Mouse (Mus musculus) intestine, embryonic 16.5 days (tissue): ENCODE measurements around the gene Hs3st3b1. TPM values are rescaled to one million over a fixed set of nuclear protein-coding genes. Genes with fewer than 3 reads are reported as not detected.

Experiments used
- ATAC-seq: fragments of 200-750 bp; cut with Nextera tagmentation; 2 replicates; pipeline ENCODE4 v1.8.0; 2017; ENCODE audit warnings: moderate TSS enrichment, moderate library complexity
- H3K27ac ChIP-seq: fragments of 300-500 bp; sonication (generic); 2 replicates; pipeline ENCODE4 v1.5.1; 2014; ENCODE audit warnings: mild to moderate bottlenecking, low read length
- H3K27me3 ChIP-seq: fragments of 300-500 bp; sonication (generic); replicated peaks from 2 replicates; pipeline ENCODE4 v1.6.1; 2014; ENCODE audit warnings: low read length, control low read depth, mixed read lengths; ENCODE audit not compliant: control insufficient read depth, insufficient read depth
- H3K36me3 ChIP-seq: fragments of 300-500 bp; sonication (generic); 2 replicates; pipeline ENCODE4 v1.6.1; 2014; ENCODE audit warnings: low read length, control low read depth; ENCODE audit not compliant: control insufficient read depth, insufficient read depth
- H3K4me1 ChIP-seq: fragments of 300-500 bp; sonication (generic); 2 replicates; pipeline ENCODE4 v1.6.1; 2014; ENCODE audit warnings: low read length, control low read depth, mixed read lengths; ENCODE audit not compliant: control insufficient read depth, insufficient read depth
- H3K4me2 ChIP-seq: fragments of 300-500 bp; sonication (generic); 2 replicates; pipeline ENCODE4 v1.6.1; 2014; ENCODE audit warnings: low read depth, low read length, control low read depth
- H3K4me3 ChIP-seq: fragments of 300-500 bp; sonication (generic); 2 replicates; pipeline ENCODE4 v1.5.1; 2014; ENCODE audit warnings: mild to moderate bottlenecking, low read length
- H3K9ac ChIP-seq: fragments of 300-500 bp; sonication (generic); 2 replicates; pipeline ENCODE4 v1.6.1; 2014; ENCODE audit warnings: low read depth, low read length
- H3K9me3 ChIP-seq: fragments of 300-500 bp; sonication (generic); 2 replicates; pipeline ENCODE4 v1.6.1; 2016; ENCODE audit warnings: low read length, control low read depth; ENCODE audit not compliant: control insufficient read depth
- WGBS: fragments of 180-500 bp; shearing (Covaris S2); extraction: QIAGEN DNeasy Blood & Tissue Kit; methylation state at CpG from one replicate; pipeline ENCODE4 v1.1.7; 2014; 5-methylcytosine and 5-hydroxymethylcytosine counted together
- polyA plus RNA-seq: library from polyadenylated mRNA; unstranded; fragments of >200 nt; fragmentation: Nextera tagmentation; extraction: Ambion mirVana; gene quantifications from 2 replicates; pipeline ENCODE4 v1.2.1, GENCODE M21; 2015

Gene Hs3st3b1
- polyA plus RNA-seq, 1 experiment from 2014 or later, result 5.2 TPM

DNA sequence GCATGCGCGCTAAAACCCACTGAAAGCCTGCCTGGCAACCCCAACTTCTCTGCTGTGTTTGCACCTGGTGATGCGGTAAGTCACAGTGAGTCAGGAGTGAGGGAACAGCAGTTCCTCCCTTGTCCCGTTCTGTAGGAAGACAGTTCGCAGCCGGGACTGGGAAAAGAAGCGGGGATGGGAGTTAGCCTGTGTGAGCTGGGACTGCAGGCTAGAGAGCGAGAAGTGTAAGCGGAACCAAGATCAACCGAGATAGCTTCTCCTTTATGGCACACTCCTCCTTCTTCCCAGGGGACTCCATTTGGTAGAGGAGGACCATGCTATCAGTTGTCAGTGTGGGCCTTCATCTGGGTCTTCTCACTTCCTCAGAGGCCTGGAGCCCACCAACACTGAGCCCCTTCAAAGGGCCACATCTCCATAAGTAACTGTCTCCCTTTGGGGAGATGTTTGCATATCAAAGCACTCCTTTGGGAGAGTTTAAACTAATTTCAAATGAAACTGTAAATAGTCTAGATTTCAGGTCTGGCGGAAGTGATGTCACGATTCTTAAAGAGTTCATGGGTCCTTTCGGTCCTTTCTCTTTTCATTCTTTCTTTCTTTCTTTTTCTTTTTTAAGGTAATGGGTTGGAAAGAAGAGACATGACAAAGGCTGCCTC, 24.1 kb downstream of the Hs3st3b1 start:
- Histone ChIP-seq H3K4me2 (no peak overlapping the region), H3K4me3 (no peak overlapping the region), H3K4me1 (no peaks in the 10 kb centered on the region), H3K27ac (no peak overlapping the region), H3K27me3 (no peaks in the 10 kb centered on the region), H3K9me3 (no peaks in the 10 kb centered on the region), H3K36me3 (no peaks in the 10 kb centered on the region), H3K9ac (no peak overlapping the region)
- no peak for ATAC-seq
- WGBS, result 66% methylated on average over 13 of the region's 13 CpGs

- no peaks in the 10 kb centered on the region for H3K27me3 ChIP-seq
- H3K4me3 ChIP-seq, result no peak overlapping the region
- H3K36me3 ChIP-seq, result no peaks in the 10 kb centered on the region
- no peak overlapping the region for H3K9ac ChIP-seq
- H3K9me3 ChIP-seq, result no peaks in the 10 kb centered on the region
- WGBS, result 71% methylated on average over 2 of the region's 2 CpGs
- no peak overlapping the region for H3K27ac ChIP-seq
- H3K4me1 ChIP-seq, result no peaks in the 10 kb centered on the region
- ATAC-seq, result no peak
- no peak overlapping the region for H3K4me2 ChIP-seq
These were observed 25.1 kb downstream of the Hs3st3b1 start for GRCm38 (mm10) chr11:63897011-63897410.

DNA sequence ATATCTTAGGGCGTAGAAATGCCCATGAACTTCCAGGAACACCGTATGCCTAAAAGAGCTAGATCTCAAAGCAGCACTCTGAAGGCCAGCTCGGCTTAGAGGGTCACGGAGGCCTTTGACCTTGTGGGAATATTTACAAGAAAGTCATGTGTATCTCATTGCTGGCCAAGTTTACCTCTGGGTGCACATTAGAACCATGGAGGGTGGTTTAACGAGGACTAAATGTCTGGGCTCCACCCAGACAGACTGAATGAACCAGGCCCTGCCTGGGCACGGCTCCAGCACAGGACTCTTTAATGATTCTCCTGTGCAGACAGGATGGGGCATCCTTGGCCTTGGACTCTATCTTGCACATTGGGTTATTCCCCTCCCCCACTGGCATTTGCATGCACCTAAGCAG, 27.9 kb downstream of the Hs3st3b1 start:
- no peak overlapping the region for H3K4me3 ChIP-seq
- H3K27me3 ChIP-seq, result no peaks in the 10 kb centered on the region
- H3K27ac ChIP-seq, result no peak overlapping the region
- no peaks in the 10 kb centered on the region for H3K36me3 ChIP-seq
- no peaks in the 10 kb centered on the region for H3K9me3 ChIP-seq
- 68% methylated on average over 6 of the region's 6 CpGs for WGBS
- H3K4me1 ChIP-seq, result no peaks in the 10 kb centered on the region
- peak; percentile 13; the same call in 1 of the 2 replicates for ATAC-seq
- no peak overlapping the region for H3K4me2 ChIP-seq
- H3K9ac ChIP-seq, result no peak overlapping the region

- ATAC-seq, result no peak
- H3K4me1 ChIP-seq, result no peaks in the 10 kb centered on the region
- H3K4me2 ChIP-seq, result no peak overlapping the region
- no peak overlapping the region for H3K9ac ChIP-seq
- H3K27ac ChIP-seq, result no peak overlapping the region
- no peaks in the 10 kb centered on the region for H3K9me3 ChIP-seq
- H3K27me3 ChIP-seq, result no peaks in the 10 kb centered on the region
- WGBS, result 84% methylated on average over 6 of the region's 6 CpGs
- no peak overlapping the region for H3K4me3 ChIP-seq
- H3K36me3 ChIP-seq, result no peaks in the 10 kb centered on the region
These were observed 28.5 kb downstream of the Hs3st3b1 start for GRCm38 (mm10) chr11:63893557-63893956.

- Histone ChIP-seq H3K9me3 (no peaks in the 10 kb centered on the region), H3K27ac (no peak overlapping the region), H3K27me3 (no peaks in the 10 kb centered on the region), H3K4me2 (no peak overlapping the region), H3K4me3 (no peak overlapping the region), H3K9ac (no peak overlapping the region), H3K36me3 (no peaks in the 10 kb centered on the region), H3K4me1 (no peaks in the 10 kb centered on the region)
- no peak for ATAC-seq
- WGBS, result 59% methylated on average over 7 of the region's 7 CpGs
These were observed 30.5 kb downstream of the Hs3st3b1 start for GRCm38 (mm10) chr11:63891479-63892020.

- no peak for ATAC-seq
- H3K4me3 ChIP-seq, result no peak overlapping the region
- no peak overlapping the region for H3K27ac ChIP-seq
- no peak overlapping the region for H3K9ac ChIP-seq
- H3K4me1 ChIP-seq, result no peaks in the 10 kb centered on the region
- no peak overlapping the region for H3K4me2 ChIP-seq
- H3K9me3 ChIP-seq, result no peaks in the 10 kb centered on the region
- H3K27me3 ChIP-seq, result no peaks in the 10 kb centered on the region
- no peaks in the 10 kb centered on the region for H3K36me3 ChIP-seq
- WGBS, result 56% methylated on average over 3 of the region's 3 CpGs
These were observed 38.7 kb downstream of the Hs3st3b1 start for GRCm38 (mm10) chr11:63883385-63883784.

DNA sequence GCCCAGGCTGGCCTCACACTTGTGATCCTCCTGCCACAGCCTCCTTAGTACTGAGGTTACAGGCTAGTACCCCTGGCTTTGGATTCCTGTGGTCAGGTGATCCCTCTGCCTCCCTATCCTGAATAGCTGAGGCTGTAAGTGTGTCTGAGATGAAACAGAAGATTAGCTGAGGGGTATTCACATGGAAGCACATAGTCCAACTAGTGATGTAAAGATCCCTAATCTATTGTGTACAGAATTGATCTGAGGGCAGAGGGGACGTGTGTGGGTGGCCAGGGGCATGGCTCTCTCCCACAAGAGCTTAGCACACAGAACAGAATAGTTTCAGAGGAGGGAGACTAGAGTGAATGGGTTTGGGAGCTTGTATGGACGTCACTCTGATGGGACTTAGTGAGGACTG, 41.8 kb downstream of the Hs3st3b1 start:
- 47% methylated on average over 2 of the region's 2 CpGs for WGBS
- ATAC-seq, result no peak

GRCm38 (mm10) chr11:63879261-63879660, 42.8 kb downstream of the Hs3st3b1 start:
- Histone ChIP-seq H3K36me3 (no peaks in the 10 kb centered on the region), H3K9me3 (no peaks in the 10 kb centered on the region), H3K9ac (no peak overlapping the region), H3K4me3 (no peak overlapping the region), H3K27me3 (no peaks in the 10 kb centered on the region), H3K4me1 (no peaks in the 10 kb centered on the region), H3K27ac (no peak overlapping the region), H3K4me2 (no peak overlapping the region)
- 55% methylated on average over 10 of the region's 10 CpGs for WGBS
- no peak for ATAC-seq

More for the DNA sequence above, 41.8 kb downstream of the Hs3st3b1 start:
- no peak overlapping the region for H3K4me2 ChIP-seq
- H3K9ac ChIP-seq, result no peak overlapping the region
- H3K9me3 ChIP-seq, result no peaks in the 10 kb centered on the region
- no peaks in the 10 kb centered on the region for H3K4me1 ChIP-seq
- H3K36me3 ChIP-seq, result no peaks in the 10 kb centered on the region
- H3K4me3 ChIP-seq, result no peak overlapping the region
- no peaks in the 10 kb centered on the region for H3K27me3 ChIP-seq
- H3K27ac ChIP-seq, result no peak overlapping the region

DNA sequence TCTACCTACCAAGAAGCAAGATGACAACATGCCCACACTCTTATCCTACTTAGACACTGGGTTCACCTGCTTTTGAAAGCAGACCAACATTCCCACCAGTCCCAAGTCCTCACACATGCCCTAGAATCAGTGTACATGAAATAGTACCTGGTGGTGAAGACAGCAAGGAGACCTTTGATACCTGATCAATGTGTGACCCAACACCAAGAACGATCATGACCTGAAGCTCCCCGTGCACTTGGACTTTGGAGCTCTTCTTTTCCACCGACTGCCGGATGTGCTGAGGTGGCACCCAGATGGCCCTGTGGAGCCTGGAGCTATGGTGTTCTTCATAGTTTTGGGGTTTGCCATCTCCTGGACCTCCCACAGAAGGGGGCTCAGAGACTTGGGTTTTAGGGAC, 43.5 kb downstream of the Hs3st3b1 start:
- no peaks in the 10 kb centered on the region for H3K27me3 ChIP-seq
- no peak overlapping the region for H3K27ac ChIP-seq
- no peak for ATAC-seq
- WGBS, result over 99% methylated on average over 4 of the region's 4 CpGs
- no peak overlapping the region for H3K9ac ChIP-seq
- H3K36me3 ChIP-seq, result no peaks in the 10 kb centered on the region
- no peak overlapping the region for H3K4me3 ChIP-seq
- no peaks in the 10 kb centered on the region for H3K4me1 ChIP-seq
- no peak overlapping the region for H3K4me2 ChIP-seq
- no peaks in the 10 kb centered on the region for H3K9me3 ChIP-seq

- no peak for ATAC-seq
These were observed 59.3 kb downstream of the Hs3st3b1 start for GRCm38 (mm10) chr11:63862746-63863145.

More at GRCm38 (mm10) chr11:63862746-63863145, 59.3 kb downstream of the Hs3st3b1 start:
- Histone ChIP-seq H3K9me3 (no peaks in the 10 kb centered on the region), H3K4me3 (no peak overlapping the region), H3K4me2 (no peak overlapping the region), H3K9ac (no peak overlapping the region), H3K27me3 (no peaks in the 10 kb centered on the region), H3K36me3 (no peaks in the 10 kb centered on the region), H3K4me1 (0 out of 2 replicates have a peak, but pooled peaks cover 3% of the 10 kb centered on the region), H3K27ac (no peak overlapping the region)
- WGBS, result 44% methylated on average over 1 of the region's 1 CpGs
